Mouse (Mus musculus) CH12.LX (cell line): ENCODE results near the gene Cep170.

Source experiments
- BHLHE40 ChIP-seq: IDR thresholded peaks from 2 replicates; pipeline ENCODE4 v1.6.1; 2011; ENCODE audit warnings: mild to moderate bottlenecking, low read depth, low read length, improper control_type of control experiment
- CHD1 ChIP-seq: IDR thresholded peaks from 2 replicates; pipeline ENCODE4 v1.6.1; 2012; ENCODE audit warnings: low read depth, low read length, improper control_type of control experiment, inconsistent platforms
- CTCF ChIP-seq, 2 experiments: IDR thresholded peaks in 1 of 2; conservative IDR thresholded peaks in 1 of 2; 2 replicates each; pipeline ENCODE4 v1.5.1; 2011 to 2012; ENCODE audit warnings: low read depth in 2 of 2, low read length in 2 of 2, improper control_type of control experiment in 1 of 2, inconsistent platforms in 1 of 2, mild to moderate bottlenecking in 1 of 2, moderate library complexity in 1 of 2
- ELF1 ChIP-seq: IDR thresholded peaks from 2 replicates; pipeline ENCODE4 v1.6.1; 2014; ENCODE audit warnings: low read depth, mild to moderate bottlenecking, inconsistent platforms, low read length, improper control_type of control experiment
- EP300 ChIP-seq: IDR thresholded peaks from 2 replicates; pipeline ENCODE4 v1.6.1; 2011; ENCODE audit warnings: low read length, improper control_type of control experiment
- KAT2A ChIP-seq: IDR thresholded peaks from 2 replicates; pipeline ENCODE4 v1.6.1; 2012; ENCODE audit warnings: low read length, improper control_type of control experiment, inconsistent platforms; ENCODE audit not compliant: insufficient replicate concordance
- MEF2A ChIP-seq: IDR thresholded peaks from 2 replicates; pipeline ENCODE4 v1.6.1; 2014; ENCODE audit warnings: low read depth, mild to moderate bottlenecking, inconsistent platforms, low read length, improper control_type of control experiment, borderline replicate concordance
- NRF1 ChIP-seq: IDR thresholded peaks from 2 replicates; pipeline ENCODE4 v1.6.1; 2014; ENCODE audit warnings: low read depth, mild to moderate bottlenecking, inconsistent platforms, low read length, improper control_type of control experiment, moderate library complexity
- PAX5 ChIP-seq: IDR thresholded peaks from 2 replicates; pipeline ENCODE4 v1.6.1; 2012; ENCODE audit warnings: low read length, inconsistent platforms, mixed read lengths
- POLR2A ChIP-seq: IDR thresholded peaks from 2 replicates; pipeline ENCODE4 v1.6.1; 2011; ENCODE audit warnings: low read depth, mild to moderate bottlenecking, improper control_type of control experiment, low read length
- POLR2AphosphoS2 ChIP-seq: IDR thresholded peaks from 2 replicates; pipeline ENCODE4 v1.6.1; 2011; ENCODE audit warnings: low read depth, low read length, improper control_type of control experiment
- SMC3 ChIP-seq: IDR thresholded peaks from 2 replicates; pipeline ENCODE4 v1.6.1; 2011; ENCODE audit warnings: low read depth, low read length, improper control_type of control experiment
- ZC3H11A ChIP-seq: IDR thresholded peaks from 2 replicates; pipeline ENCODE4 v1.6.1; 2012; ENCODE audit warnings: low read depth, mild to moderate bottlenecking, inconsistent platforms, low read length, improper control_type of control experiment

GRCm38 (mm10) chr1:176800728-176801365 is 13.0 kb downstream of the Cep170 start:
- TF ChIP-seq POLR2A (0 out of 2 replicates have a peak, but pooled peaks have one; percentile 26), SMC3 (no peak), KAT2A (no peak), CHD1 (no peak), CTCF (conservative IDR thresholded peaks at IDR 0.05 in 1 of 2, IDR thresholded peaks at IDR 0.05 in 1 of 2; ENCODE audit: low read depth in 2 of 2, low read length in 2 of 2) (no peak), BHLHE40 (peak; percentile 73), NRF1 (no peak), ZC3H11A (no peak), EP300 (peak; percentile 51; the same call in 1 of the 2 replicates), POLR2AphosphoS2 (no peak), ELF1 (0 out of 2 replicates have a peak, but pooled peaks have one; percentile 20), PAX5 (no peak), MEF2A (no peak)
